Comparison of ENCODE assay signal across 17 mouse cellular contexts in the genomic region with DNA sequence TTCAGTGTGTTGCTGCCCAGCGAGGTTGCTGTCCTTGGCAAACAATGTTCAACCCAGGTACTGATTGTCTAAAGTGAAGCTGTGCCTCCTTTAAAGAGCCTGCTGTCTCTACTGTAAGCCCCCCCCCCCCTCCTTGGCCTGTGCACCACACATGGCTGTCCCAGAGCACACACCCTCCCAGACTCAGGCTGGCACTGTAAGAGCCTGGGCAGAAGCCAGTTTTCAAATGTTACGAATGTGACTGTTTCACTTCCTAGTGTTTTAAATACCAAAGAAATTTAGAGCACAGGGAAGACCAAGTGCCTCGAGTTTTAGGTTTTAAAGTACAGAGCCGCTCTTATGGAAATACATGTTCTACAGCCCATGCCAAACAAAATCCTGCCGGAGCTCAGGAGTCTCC.
DNase-seq lines count a peak whose midpoint lies in the region; ATAC-seq and TF ChIP-seq lines count a peak whose summit lies in the region.
"Had no signal": no experiment of that assay in that cellular context is flagged by ENCODE, and none has a peak within 500 bp of the region (broad histone marks: within the 10 kb centered on the region; RNA-seq: fewer than 3 reads in every experiment).

No protein-coding gene starts in this region.

- no peak overlapping the region for H3K4me2 ChIP-seq in limb, embryonic 15.5 days

- H3K9me3 ChIP-seq in limb, embryonic 15.5 days = no peaks in the 10 kb centered on the region

- WGBS in limb, embryonic 15.5 days = 40% methylated on average over 5 of the region's 5 CpGs
- 93% methylated on average over 5 of the region's 5 CpGs for WGBS in thymus, adult 2 months

- H3K27me3 ChIP-seq in limb, embryonic 15.5 days = no peaks in the 10 kb centered on the region
- no peaks in the 10 kb centered on the region for H3K27me3 ChIP-seq in thymus, adult 2 months (ENCODE audit: control insufficient read depth, insufficient read depth, low read length)
- H3K27me3 ChIP-seq: Patski had no signal

- intact Hi-C loops in heart, postnatal 10 days (cut with DNase I) = no loop called here

- no peak overlapping the region for H3K4me3 ChIP-seq in limb, embryonic 15.5 days
- H3K4me3 ChIP-seq in thymus, adult 2 months (ENCODE audit: control insufficient read depth, insufficient read depth, low read length) = no peak overlapping the region
- H3K4me3 ChIP-seq: left cerebral cortex, adult 2 months had no signal

- no peak overlapping the region for H3K9ac ChIP-seq in limb, embryonic 15.5 days

- H3K27ac ChIP-seq in limb, embryonic 15.5 days = peak overlapping the region; percentile 66
- H3K27ac ChIP-seq in thymus, adult 2 months (ENCODE audit: control insufficient read depth, insufficient read depth, low read length) = no peak overlapping the region
- H3K27ac ChIP-seq: hindbrain, postnatal 0 days; left cerebral cortex, adult 2 months; macrophage had no signal

- peak; percentile 59 for DNase-seq in adrenal gland, postnatal 14 days
- no peak for DNase-seq in adrenal gland, adult 2 months
- peak; percentile 50 to 57 for DNase-seq in heart, postnatal 10 days
- no peak for DNase-seq in heart, adult 9 months (ENCODE audit: low spot score in 2 of 2)
- peak; percentile 20 for DNase-seq in 3T3-L1 (ENCODE audit: low read depth, low spot score)
- no peak for DNase-seq in thymus, postnatal 0 days (ENCODE audit: low spot score)
- no peak for DNase-seq in thymus, adult 2 months
- DNase-seq: cerebellum, adult 8-10 months; gastrocnemius, postnatal 36 days; kidney, adult 8-10 months; midbrain, embryonic 14.5 days; thymus, postnatal 14 days had no signal

- ATAC-seq in limb, embryonic 15.5 days (ENCODE audit: insufficient number of reproducible peaks, low FRiP score, low TSS enrichment, low read depth) = peak; percentile 63; the same call in 1 of the 2 replicates
- ATAC-seq: hindbrain, postnatal 0 days; Patski had no signal

- no peaks in the 10 kb centered on the region for H3K36me3 ChIP-seq in limb, embryonic 15.5 days
- no peaks in the 10 kb centered on the region for H3K36me3 ChIP-seq in thymus, adult 2 months (ENCODE audit: control insufficient read depth, insufficient read depth, low read length)

- TF ChIP-seq CTCF in thymus, adult 2 months (IDR thresholded peaks at IDR 0.05; ENCODE audit: borderline replicate concordance, control insufficient read depth, extremely low read depth, insufficient read depth, low read length, poor library complexity) = no peak

- peaks cover 52% of the 10 kb centered on the region for H3K4me1 ChIP-seq in limb, embryonic 15.5 days
- no peaks in the 10 kb centered on the region for H3K4me1 ChIP-seq in thymus, adult 2 months (replicated peaks; ENCODE audit: control insufficient read depth, insufficient read depth, low read length)

- TF ChIP-seq POLR2A in thymus, adult 2 months (IDR thresholded peaks at IDR 0.05; ENCODE audit: control insufficient read depth, extremely low read depth, insufficient read depth, low read length, poor library complexity) = no peak

Comparison
In these comparisons a context has a peak if more than half of its experiments do, and no peak if none do; other contexts are left out.
1. DNase-seq: peak in adrenal gland, postnatal 14 days (single experiment), heart, postnatal 10 days (2 of 2) and 3T3-L1 (single experiment); none in adrenal gland, adult 2 months (single experiment), heart, adult 9 months (0 of 2), thymus, postnatal 0 days (single experiment) and thymus, adult 2 months (single experiment).